Mouse (Mus musculus) erythroblast, embryonic 14.5 days (primary cell): ENCODE data around the gene Cux1.

ENCODE experiments used
- GATA1 ChIP-seq: IDR thresholded peaks from 2 replicates; pipeline ENCODE4 v1.6.1; 2012; ENCODE audit warnings: low read length, inconsistent platforms, mixed read lengths
- TAL1 ChIP-seq: IDR thresholded peaks from 3 replicates; pipeline ENCODE4 v1.6.1; 2012; ENCODE audit warnings: low read length, inconsistent platforms, mixed read lengths

DNA sequence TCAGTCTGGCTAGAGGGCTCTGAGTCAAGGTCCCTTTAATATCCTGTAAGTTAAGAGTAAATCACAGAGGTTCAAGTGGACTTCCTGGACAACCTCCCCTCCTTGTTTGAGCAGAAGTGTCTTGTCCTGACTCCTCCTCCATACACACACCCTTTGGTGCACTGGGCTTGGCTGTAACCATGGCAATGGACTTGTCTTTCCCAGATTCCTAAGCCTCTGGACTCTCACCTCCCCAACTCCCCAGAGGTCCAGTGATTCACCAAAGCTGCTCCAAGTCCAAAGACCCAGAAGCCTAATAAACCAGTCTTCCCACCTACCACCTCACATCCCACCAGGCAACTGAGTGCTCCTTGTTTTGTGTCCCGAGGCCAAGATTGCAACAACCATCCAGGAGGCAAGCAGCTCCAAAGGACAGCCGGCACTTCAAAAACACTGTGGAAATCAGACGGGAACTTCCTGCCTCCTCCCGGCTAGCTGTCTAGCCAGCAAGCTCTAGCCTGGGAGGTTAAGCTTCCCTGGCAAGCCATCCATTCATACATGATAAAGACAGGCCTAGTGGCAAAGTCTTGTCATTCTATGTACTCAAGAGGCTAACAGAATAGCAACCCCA lies 17.5 kb upstream of the Cux1 start:
- TF ChIP-seq TAL1 (no peak), GATA1 (no peak)
